ENCODE assay signal across 19 mouse cellular contexts in the genomic region with DNA sequence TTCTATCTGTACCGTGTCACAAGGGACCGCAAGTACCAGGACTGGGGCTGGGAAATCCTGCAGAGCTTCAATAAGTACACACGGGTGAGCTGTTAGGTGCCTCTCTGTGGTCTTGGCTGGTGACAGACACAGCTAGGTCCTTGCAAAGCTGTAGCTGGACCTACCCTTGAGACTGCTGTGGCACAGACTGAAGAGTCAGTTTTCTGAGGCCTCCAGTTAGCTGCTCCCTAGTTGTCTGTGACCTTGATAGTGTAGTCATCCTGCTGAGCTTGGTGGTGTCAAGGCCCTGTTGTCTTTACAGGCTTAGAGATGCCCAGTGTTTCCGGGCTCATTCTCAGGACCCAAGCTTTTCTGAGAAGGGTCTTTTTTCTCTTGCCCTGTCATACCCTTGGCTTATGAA. TPM values are rescaled to one million over a fixed set of nuclear protein-coding genes. Genes with fewer than 3 reads are reported as not detected.
"Had no signal": no experiment of that assay in that cellular context is flagged by ENCODE, and none has a peak within 500 bp of the region (broad histone marks: within the 10 kb centered on the region; RNA-seq: fewer than 3 reads in every experiment).

No protein-coding gene starts in this region.

- DNase-seq: gastrocnemius, postnatal 14 days; gastrocnemius, postnatal 36 days; heart, adult 11 months; heart, adult 2 months; heart, postnatal 14 days; heart, postnatal 36 days; kidney, adult 11 months; kidney, adult 2 months; kidney, adult 9 months; kidney, postnatal 14 days; kidney, postnatal 36 days; layer of hippocampus, adult 9-11 months; layer of hippocampus, postnatal 36 days; liver; liver, embryonic 13.5 days; liver, postnatal 0 days had no signal

RNA-seq across cellular contexts. Expression of a gene that starts 22.6 kb away (rescaled TPM):
- total RNA-seq: gastrocnemius, adult 18-20 months; gastrocnemius, adult 8-10 months; heart, adult 2 months had no signal

RNA-seq across cellular contexts. Expression of a gene that starts 30.5 kb away (rescaled TPM):
- total RNA-seq: gastrocnemius, adult 18-20 months; gastrocnemius, adult 8-10 months; gastrocnemius, postnatal 36 days; heart, adult 2 months; heart, postnatal 14 days; heart, postnatal 36 days; hematopoietic stem cell, adult 5-6 weeks had no signal
